Mouse (Mus musculus) kidney, postnatal 10 days (tissue): ENCODE results near the gene Pdcd11.
"Not testable (repeated sequence)": the region's sequence is repeated elsewhere in the genome, so short reads cannot be mapped to it uniquely, and the experiment has no call there.

Source experiments
- DNase-seq: peaks from one replicate; pipeline ENCODE4 v3.0.0; 2021; ENCODE audit warnings: mixed read lengths

The Pdcd11 gene

GRCm38 (mm10) chr19:47128835-47129234 is 38.3 kb downstream of the Pdcd11 start:
- no peak for DNase-seq

GRCm38 (mm10) chr19:47130551-47131125 is 40.1 kb downstream of the Pdcd11 start:
- no peak for DNase-seq

- no peak for DNase-seq
These were observed 42.6 kb downstream of the Pdcd11 start for GRCm38 (mm10) chr19:47133161-47133560.

- no peak for DNase-seq
These were observed 45.0 kb downstream of the Pdcd11 start for GRCm38 (mm10) chr19:47135568-47135967.

- no peak for DNase-seq
These were observed 45.6 kb downstream of the Pdcd11 start for GRCm38 (mm10) chr19:47136170-47136569.

GRCm38 (mm10) chr19:47137051-47137581 is 46.5 kb downstream of the Pdcd11 start:
- DNase-seq, result peak; percentile 69

GRCm38 (mm10) chr19:47137771-47138421 is 47.3 kb downstream of the Pdcd11 start, which contains the start of gene Calhm2:
Calhm2 (minus strand) TSS chr19:47138294.
- peak; percentile 77 for DNase-seq

- DNase-seq, result not testable (repeated sequence)
These were observed 49.0 kb downstream of the Pdcd11 start for GRCm38 (mm10) chr19:47139611-47140010.

- no peak for DNase-seq
These were observed 51.9 kb downstream of the Pdcd11 start for GRCm38 (mm10) chr19:47142438-47142837.

GRCm38 (mm10) chr19:47144154-47144553 is 53.6 kb downstream of the Pdcd11 start, which contains the start of gene Calhm1:
Calhm1 (minus strand) TSS chr19:47144254.
- no peak for DNase-seq

- no peak for DNase-seq
These were observed 57.8 kb downstream of the Pdcd11 start for GRCm38 (mm10) chr19:47148267-47148847.

- DNase-seq, result no peak
These were observed 59.3 kb downstream of the Pdcd11 start for GRCm38 (mm10) chr19:47149854-47150253.

GRCm38 (mm10) chr19:47151332-47152061 is 60.9 kb downstream of the Pdcd11 start:
- no peak for DNase-seq

- DNase-seq, result no peak
These were observed 61.4 kb downstream of the Pdcd11 start for GRCm38 (mm10) chr19:47152062-47152369.

- no peak for DNase-seq
These were observed 63.2 kb downstream of the Pdcd11 start for GRCm38 (mm10) chr19:47153767-47154166.

- DNase-seq, result no peak
These were observed 67.1 kb downstream of the Pdcd11 start, which contains the start of gene Calhm3 for GRCm38 (mm10) chr19:47157664-47158063. Calhm3 (minus strand) TSS chr19:47157764.

- no peak for DNase-seq
These were observed 71.1 kb downstream of the Pdcd11 start for GRCm38 (mm10) chr19:47161669-47162068.

GRCm38 (mm10) chr19:47163176-47163744 is 72.7 kb downstream of the Pdcd11 start:
- DNase-seq, result no peak

GRCm38 (mm10) chr19:47166758-47167157 is 76.2 kb downstream of the Pdcd11 start:
- no peak for DNase-seq

- no peak for DNase-seq
These were observed 77.1 kb downstream of the Pdcd11 start for GRCm38 (mm10) chr19:47167617-47168214.

GRCm38 (mm10) chr19:47168223-47168622 is 77.7 kb downstream of the Pdcd11 start:
- peak; percentile 27 for DNase-seq

GRCm38 (mm10) chr19:47168793-47169412 is 78.3 kb downstream of the Pdcd11 start:
- DNase-seq, result peak; percentile 94
